Mouse (Mus musculus): ENCODE data around the gene Efhd1.

Gene Efhd1

GRCm38 (mm10) chr1:87312681-87313080, 48.5 kb downstream of the Efhd1 start:
- DNase-seq: no peak

- DNase-seq: no peak
Measured at GRCm38 (mm10) chr1:87313116-87313515, 49.0 kb downstream of the Efhd1 start.

GRCm38 (mm10) chr1:87313843-87314570, 49.8 kb downstream of the Efhd1 start:
- DNase-seq: no peak

GRCm38 (mm10) chr1:87315431-87315830, 51.3 kb downstream of the Efhd1 start:
- no peak for DNase-seq

- DNase-seq: no peak
Measured at GRCm38 (mm10) chr1:87315894-87316293, 51.7 kb downstream of the Efhd1 start.

- no peak for DNase-seq
Measured at GRCm38 (mm10) chr1:87316672-87317071, 52.5 kb downstream of the Efhd1 start.

GRCm38 (mm10) chr1:87321071-87321470, 56.9 kb downstream of the Efhd1 start:
- no peak for DNase-seq

GRCm38 (mm10) chr1:87322778-87323177, 58.6 kb downstream of the Efhd1 start:
- no peak for DNase-seq

- no peak for DNase-seq
Measured at GRCm38 (mm10) chr1:87324649-87325048, 60.5 kb downstream of the Efhd1 start.

- peak; percentile 96 for DNase-seq
Measured at GRCm38 (mm10) chr1:87326742-87327163, 62.6 kb downstream of the Efhd1 start, which contains the start of gene Gigyf2. TSS of gene Gigyf2 (plus strand) at chr1:87326998.

GRCm38 (mm10) chr1:87327165-87327861, 63.1 kb downstream of the Efhd1 start:
- DNase-seq: no peak

GRCm38 (mm10) chr1:87331774-87332173, 67.6 kb downstream of the Efhd1 start:
- DNase-seq: no peak

GRCm38 (mm10) chr1:87350576-87350975, 86.4 kb downstream of the Efhd1 start:
- DNase-seq: no peak

- no peak for DNase-seq
Measured at GRCm38 (mm10) chr1:87360276-87360675, 96.1 kb downstream of the Efhd1 start.

All from cerebellum, adult 11-12 months (tissue).